Mouse (Mus musculus) skeletal muscle tissue, adult 2 months (tissue): ENCODE measurements around the gene Rtp2.

Experiments
- DNase-seq: peaks from one replicate; pipeline ENCODE4 v3.0.0-alpha.2; 2012; ENCODE audit warnings: low read depth, low spot score

Gene Rtp2

GRCm38 (mm10) chr16:23890636-23891035 is 41.6 kb downstream of the Rtp2 start, which contains the start of gene Sst:
Sst (minus strand) TSS chr16:23890958.
- no peak for DNase-seq

- no peak for DNase-seq
These were observed 42.0 kb downstream of the Rtp2 start for GRCm38 (mm10) chr16:23890151-23890550.

- DNase-seq, result no peak
These were observed 44.1 kb downstream of the Rtp2 start for GRCm38 (mm10) chr16:23887910-23888579.

- no peak for DNase-seq
These were observed 47.1 kb downstream of the Rtp2 start for GRCm38 (mm10) chr16:23885098-23885497.
